Mouse (Mus musculus) spleen, postnatal 0 days (tissue): Measurements from ENCODE around the gene Gm10428. TPM values are rescaled to one million over a fixed set of nuclear protein-coding genes. Genes with fewer than 3 reads are reported as not detected.

Experiments
- polyA plus RNA-seq: library from polyadenylated mRNA; unstranded; fragments of >200 nt; fragmentation: Nextera tagmentation; extraction: Ambion mirVana; gene quantifications from 2 replicates; pipeline ENCODE4 v1.2.1, GENCODE M21; 2015

Gm10428 gene
- not detected in 2 replicates for polyA plus RNA-seq

GRCm38 (mm10) chr11:62752780-62753179 lies at the start of gene Gm10428:
TSS of gene Gm10428 (plus strand) at chr11:62753100.

DNA sequence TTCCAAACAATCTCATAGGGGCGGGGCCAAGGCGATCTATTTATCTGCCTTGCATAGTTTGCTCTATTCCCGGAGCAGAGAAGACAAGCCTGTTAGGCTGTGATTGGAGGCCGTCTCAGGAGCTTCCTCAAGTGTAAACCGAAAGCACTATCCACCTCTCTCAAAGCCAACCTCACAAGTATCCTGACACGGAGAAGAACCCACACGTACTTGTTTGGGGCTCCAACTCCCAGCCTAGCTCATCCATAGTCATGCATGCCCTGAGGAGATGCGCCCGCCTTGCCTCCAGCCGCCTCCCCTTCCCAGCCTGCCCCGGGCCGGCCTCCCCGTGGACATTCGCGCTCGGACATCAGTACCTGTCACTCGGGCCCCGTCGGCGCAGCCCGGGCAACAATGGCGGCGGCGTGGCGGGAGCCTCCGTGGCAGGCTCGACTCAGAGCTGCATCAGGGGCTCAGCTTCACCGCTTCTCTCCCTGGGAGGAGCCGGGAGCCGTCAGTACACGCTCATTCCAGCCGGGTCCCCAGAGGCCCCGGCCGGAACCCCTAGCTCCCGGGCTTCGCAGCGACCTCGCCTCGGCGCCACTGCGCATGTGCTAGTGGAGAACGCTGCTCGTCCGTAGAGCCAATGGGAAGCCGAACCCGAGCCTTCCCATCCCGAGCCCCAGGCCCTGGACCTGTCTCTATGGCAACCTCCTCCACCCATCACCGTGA lies 21.4 kb upstream of the Gm10428 start, which contains the start of gene Zfp287:
TSS of gene Zfp287 (minus strand) at position 595 of the 711 bp plus-strand sequence.

DNA sequence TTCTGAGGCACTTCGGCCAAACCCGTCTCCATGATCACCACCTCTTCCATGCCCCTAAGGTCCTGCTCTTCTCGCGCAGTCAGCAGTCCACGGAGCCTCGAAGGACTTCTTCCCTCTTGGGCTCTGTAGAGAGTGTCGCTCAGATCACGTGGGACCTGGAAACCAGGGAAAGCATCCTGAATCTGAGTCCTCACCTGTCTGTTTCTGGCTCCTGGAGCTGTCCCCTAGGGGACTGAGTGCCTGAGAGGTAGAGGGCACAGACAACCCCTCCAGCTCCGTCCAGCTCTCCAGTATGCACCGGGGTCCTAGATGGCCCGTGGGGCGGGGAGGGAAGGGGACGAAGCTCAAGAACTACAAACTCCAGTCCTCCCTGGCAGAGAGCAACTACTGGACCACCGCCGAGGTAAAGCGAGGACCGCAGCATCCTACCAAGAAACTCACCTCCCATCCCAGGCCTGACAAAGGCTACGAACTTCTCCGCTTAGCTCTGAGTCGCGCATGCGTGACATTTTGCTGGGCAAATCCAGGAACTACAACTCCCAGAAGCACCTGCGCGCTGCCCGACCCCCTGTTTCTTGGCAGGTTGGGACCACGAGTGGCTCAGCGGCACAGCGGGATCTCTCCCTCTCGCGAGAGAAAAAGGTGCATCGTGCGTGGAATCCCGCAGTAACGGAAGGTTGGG lies 36.2 kb downstream of the Gm10428 start, which contains the start of gene Zfp286:
TSS of gene Zfp286 (minus strand) at position 528 of the 682 bp plus-strand sequence.

Other genes starting within 250 kb of the Gm10428 start
- gene Cenpv, start 213.8 kb upstream of the Gm10428 start, polyA plus RNA-seq: 28.7 and 29.7 TPM in 2 replicates
- 1,727 and 1,843 TPM in 2 replicates for gene Ubb, start 201.9 kb upstream of the Gm10428 start, polyA plus RNA-seq
- gene Trpv2, start 178.6 kb upstream of the Gm10428 start, polyA plus RNA-seq: 12.1 and 13.7 TPM in 2 replicates
- gene Lrrc75a, start 104.6 kb upstream of the Gm10428 start, polyA plus RNA-seq: 4.4 and 5.0 TPM in 2 replicates
- 17.5 and 24.3 TPM in 2 replicates for gene Mmgt2, start 104.4 kb upstream of the Gm10428 start, polyA plus RNA-seq
- 1.5 and 1.7 TPM in 2 replicates for gene Zfp287, start 21.2 kb upstream of the Gm10428 start, polyA plus RNA-seq
- gene Zfp286, start 36.4 kb downstream of the Gm10428 start, polyA plus RNA-seq: 1.7 and 3.2 TPM in 2 replicates
- gene Trim16, start 67.1 kb downstream of the Gm10428 start, polyA plus RNA-seq: 2.7 and 3.0 TPM in 2 replicates
- gene Fbxw10, start 94.0 kb downstream of the Gm10428 start, polyA plus RNA-seq: 0.29 and 0.41 TPM in 2 replicates
- gene Tvp23b, start 126.4 kb downstream of the Gm10428 start, polyA plus RNA-seq: 30.9 and 37.4 TPM in 2 replicates
- not detected in 2 replicates for gene Cdrt4, start 198.1 kb downstream of the Gm10428 start, polyA plus RNA-seq